Mouse (Mus musculus) spleen, adult 2 months (tissue): ENCODE measurements around the gene Rps19bp1.

ENCODE experiments used
- CTCF ChIP-seq: fragments of 200-500 bp; IDR thresholded peaks from 2 replicates; pipeline ENCODE4 v1.5.1; 2011; ENCODE audit warnings: mild to moderate bottlenecking, inconsistent platforms; ENCODE audit not compliant: insufficient read depth, insufficient read length, insufficient replicate concordance; ENCODE audit errors: extremely low read depth
- POLR2A ChIP-seq: fragments of 200-500 bp; IDR thresholded peaks from 2 replicates; pipeline ENCODE4 v1.6.1; 2011; ENCODE audit warnings: low read depth, low read length, inconsistent platforms

GRCm38 (mm10) chr15:80257602-80258239 lies 6.4 kb downstream of the Rps19bp1 start:
- TF ChIP-seq POLR2A (no peak), CTCF (no peak)
